Mouse (Mus musculus): ENCODE results near the gene Smc1b.

Smc1b gene

DNA sequence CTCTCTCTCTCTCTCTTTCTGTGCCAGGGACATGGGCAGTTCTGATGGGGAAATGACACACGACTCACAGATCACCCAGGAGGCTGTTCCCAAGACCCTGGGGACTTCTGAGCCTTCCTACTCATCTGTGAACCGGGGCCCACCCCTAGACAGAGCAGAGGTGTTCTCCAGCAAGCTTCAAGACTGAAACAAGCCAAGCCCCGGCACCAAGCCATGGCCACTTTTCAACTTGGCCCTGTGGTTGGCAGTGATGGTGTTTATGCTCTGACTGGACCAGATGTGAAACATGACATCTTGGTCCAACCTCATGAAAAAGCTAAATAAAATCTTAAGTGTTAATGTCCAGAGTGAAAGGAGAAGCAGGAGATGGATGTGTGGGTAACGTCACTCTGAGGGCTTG is 109.6 kb downstream of the Smc1b start:
- DNase-seq (ENCODE audit: low spot score), result no peak

DNA sequence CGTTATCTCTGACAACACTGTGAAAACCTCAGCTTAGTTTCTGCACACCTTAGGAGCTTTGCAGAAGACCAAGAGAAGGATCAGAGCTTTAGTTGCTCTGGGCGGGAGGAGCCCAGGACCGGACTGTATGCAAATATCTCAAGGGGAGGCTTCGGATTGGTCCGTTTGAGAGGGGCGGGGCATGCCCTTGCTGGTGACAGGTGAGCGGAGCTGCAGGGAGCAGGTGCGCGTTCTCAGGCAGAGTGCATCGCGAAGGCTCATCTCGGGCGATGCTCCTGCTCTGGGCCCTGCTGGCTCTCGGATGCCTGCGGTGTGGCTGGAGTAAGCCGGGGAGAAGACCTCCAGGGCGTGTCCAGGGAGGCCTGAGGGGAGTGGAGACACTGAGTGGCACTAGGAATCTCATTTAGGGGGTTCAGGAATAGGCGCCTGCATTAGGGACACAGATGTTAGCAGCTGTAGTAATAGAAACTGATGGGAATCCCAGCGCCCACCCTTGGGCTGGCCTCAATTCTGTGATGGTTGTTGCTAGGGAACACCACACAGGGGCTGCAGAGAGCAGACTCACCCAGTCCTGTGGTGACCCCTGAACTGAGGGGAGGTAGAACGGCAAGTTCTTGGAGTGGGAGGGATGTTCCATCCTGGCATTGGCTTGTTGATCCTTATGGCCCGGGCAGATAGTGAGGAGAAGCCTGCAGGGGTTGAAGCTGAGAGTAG is 114.7 kb downstream of the Smc1b start, which contains the start of gene Upk3a:
TSS of gene Upk3a (plus strand) at position 191 of the 714 bp plus-strand sequence.
- DNase-seq (ENCODE audit: low spot score), result no peak

- no peak for DNase-seq (ENCODE audit: low spot score)
These were observed 116.0 kb downstream of the Smc1b start for GRCm38 (mm10) chr15:85015771-85016170.
